Mouse (Mus musculus): ENCODE measurements at regions not wholly inside any gene's neighbourhood (a gene's known extent, or its start where the extent isn't known, plus 50 kb on each side); places are given as distances from the start of the nearest gene placed in this dataset.

DNA sequence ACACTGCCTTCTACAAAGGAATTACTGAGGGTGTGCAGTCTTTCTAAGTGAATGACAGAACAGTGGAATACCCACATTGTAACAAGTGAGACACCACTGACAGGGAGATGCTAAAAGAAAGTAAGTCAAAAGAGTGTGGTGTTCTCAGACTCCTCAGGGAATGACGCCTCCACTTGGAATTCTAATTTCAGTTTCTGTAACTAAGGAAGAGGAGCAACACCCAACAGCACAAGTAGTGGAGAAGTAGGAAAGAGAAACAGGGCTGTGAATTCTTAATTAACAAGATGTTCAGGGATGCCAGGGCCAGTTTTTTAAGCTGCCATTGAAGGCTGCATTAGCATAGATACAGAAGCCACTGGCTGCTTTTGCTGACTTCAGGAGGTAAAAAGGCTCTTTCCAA is 81.4 kb downstream of the Fscb start:
- WGBS, result 85% methylated on average over 1 of the region's 1 CpGs
- Histone ChIP-seq H3K4me2 (ENCODE audit: low read length) (no peak overlapping the region), H3K9ac (ENCODE audit: low read length) (no peak overlapping the region), H3K36me3 (ENCODE audit: control insufficient read depth, insufficient read depth, low read length) (no peaks in the 10 kb centered on the region), H3K4me1 (ENCODE audit: control insufficient read depth, insufficient read depth, low read length) (no peaks in the 10 kb centered on the region), H3K4me3 (ENCODE audit: low read depth, low read length) (no peak overlapping the region), H3K27me3 (replicated peaks; ENCODE audit: control insufficient read depth, insufficient read depth, low read length) (no peaks in the 10 kb centered on the region), H3K27ac (ENCODE audit: low read depth, low read length) (no peak overlapping the region), H3K9me3 (replicated peaks; ENCODE audit: control insufficient read depth, low read length) (no peaks in the 10 kb centered on the region)
- ATAC-seq, result no peak
- DNase-seq (ENCODE audit: low spot score), result no peak

DNA sequence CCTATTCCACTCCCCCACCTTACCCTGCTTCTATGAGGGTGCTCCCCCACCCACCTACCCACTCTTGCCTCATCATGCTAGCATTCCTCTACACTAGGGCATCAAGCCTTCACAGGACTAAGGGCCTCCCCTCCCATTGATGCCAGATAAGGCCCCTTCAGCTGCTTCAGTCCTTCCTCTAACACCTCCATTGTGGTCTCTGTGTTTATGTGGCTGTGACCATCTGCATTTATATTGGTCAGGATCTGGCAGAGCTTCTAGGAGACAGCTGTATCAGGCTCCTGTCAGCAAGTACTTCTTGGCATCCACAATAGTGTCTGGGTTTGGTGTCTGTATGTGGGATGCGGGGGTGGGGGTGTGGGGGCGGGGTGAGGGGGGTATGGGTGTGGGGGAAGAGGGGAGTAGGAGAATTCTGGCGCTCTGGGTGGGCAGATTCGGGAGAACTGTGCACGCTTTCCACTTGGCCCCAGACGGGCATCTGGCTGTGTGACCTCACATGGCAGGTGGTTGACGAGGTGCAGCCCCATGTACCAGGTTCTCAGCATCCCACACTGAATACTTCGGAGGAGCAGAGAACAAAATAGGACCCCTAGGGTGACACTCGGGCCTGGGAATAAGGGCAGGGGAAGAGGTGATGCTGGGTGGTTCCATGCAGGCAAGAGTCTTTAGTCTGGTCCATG is 84.6 kb downstream of the Fscb start:
- no peaks in the 10 kb centered on the region for H3K27me3 ChIP-seq (replicated peaks; ENCODE audit: control insufficient read depth, insufficient read depth, low read length)
- H3K36me3 ChIP-seq (ENCODE audit: control insufficient read depth, insufficient read depth, low read length), result no peaks in the 10 kb centered on the region
- no peak overlapping the region for H3K4me3 ChIP-seq (ENCODE audit: low read depth, low read length)
- DNase-seq (ENCODE audit: low spot score), result no peak
- no peak overlapping the region for H3K4me2 ChIP-seq (ENCODE audit: low read length)
- no peak overlapping the region for H3K27ac ChIP-seq (ENCODE audit: low read depth, low read length)
- H3K9ac ChIP-seq (ENCODE audit: low read length), result no peak overlapping the region
- 67% methylated on average over 9 of the region's 9 CpGs for WGBS
- no peaks in the 10 kb centered on the region for H3K9me3 ChIP-seq (replicated peaks; ENCODE audit: control insufficient read depth, low read length)
- H3K4me1 ChIP-seq (ENCODE audit: control insufficient read depth, insufficient read depth, low read length), result no peaks in the 10 kb centered on the region
- peak; percentile 48; the same call in 1 of the 2 replicates for ATAC-seq

DNA sequence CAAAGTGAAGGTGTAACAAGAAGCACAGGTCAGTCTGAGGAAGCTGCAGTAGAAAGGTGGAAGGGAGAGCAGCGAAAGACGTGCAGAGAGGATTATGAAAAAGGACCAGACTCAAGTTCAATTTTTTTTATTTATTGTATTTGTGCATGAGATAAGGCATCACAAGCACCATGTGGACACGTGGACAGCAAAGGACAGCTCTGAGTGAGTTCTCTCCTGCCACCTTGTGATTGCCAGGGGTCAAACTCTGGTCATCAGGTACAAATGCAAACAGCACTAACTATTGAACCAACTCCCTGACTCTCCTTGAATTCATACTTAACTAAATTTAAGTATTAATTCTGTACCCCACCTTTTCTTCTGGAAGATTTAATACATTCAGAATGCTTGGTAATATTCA is 109.5 kb downstream of the Fscb start:
- H3K9ac ChIP-seq (ENCODE audit: low read length), result no peak overlapping the region
- no peaks in the 10 kb centered on the region for H3K9me3 ChIP-seq (replicated peaks; ENCODE audit: control insufficient read depth, low read length)
- ATAC-seq, result no peak
- H3K27me3 ChIP-seq (replicated peaks; ENCODE audit: control insufficient read depth, insufficient read depth, low read length), result no peaks in the 10 kb centered on the region
- H3K4me1 ChIP-seq (ENCODE audit: control insufficient read depth, insufficient read depth, low read length), result no peaks in the 10 kb centered on the region
- H3K4me2 ChIP-seq (ENCODE audit: low read length), result no peak overlapping the region
- no peak overlapping the region for H3K27ac ChIP-seq (ENCODE audit: low read depth, low read length)
- H3K4me3 ChIP-seq (ENCODE audit: low read depth, low read length), result no peak overlapping the region
- H3K36me3 ChIP-seq (ENCODE audit: control insufficient read depth, insufficient read depth, low read length), result no peaks in the 10 kb centered on the region
- DNase-seq (ENCODE audit: low spot score), result no peak
- WGBS, result 72% methylated on average over 3 of the region's 3 CpGs

DNA sequence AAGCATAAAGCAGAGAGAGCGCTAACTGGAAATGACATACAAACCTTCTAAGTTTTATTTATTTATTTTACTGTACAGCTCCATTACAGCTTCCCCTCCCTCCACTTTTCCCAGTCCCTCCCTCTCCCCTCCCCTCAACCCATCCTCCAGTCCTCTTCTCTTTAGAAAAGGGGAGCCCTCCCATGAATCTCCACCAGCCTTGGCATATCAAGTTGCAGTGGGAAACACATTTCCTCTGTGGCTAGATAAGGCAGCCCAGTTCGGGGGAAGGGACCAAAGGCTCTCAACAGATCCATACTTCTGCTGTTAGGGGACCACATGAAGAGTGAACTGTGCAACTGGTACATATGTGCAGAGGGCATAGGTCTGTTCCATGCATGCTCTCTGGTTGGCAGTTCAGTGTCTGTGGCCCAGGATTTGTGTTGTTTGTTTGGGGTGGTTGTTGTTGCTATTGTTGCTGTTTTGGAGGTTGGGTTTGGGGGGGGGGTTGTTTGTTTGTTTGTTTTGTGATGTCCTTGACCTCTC is 112.8 kb downstream of the Fscb start:
- Histone ChIP-seq H3K27ac (ENCODE audit: low read depth, low read length) (no peak overlapping the region), H3K9me3 (replicated peaks; ENCODE audit: control insufficient read depth, low read length) (no peaks in the 10 kb centered on the region), H3K36me3 (ENCODE audit: control insufficient read depth, insufficient read depth, low read length) (no peaks in the 10 kb centered on the region), H3K4me2 (ENCODE audit: low read length) (no peak overlapping the region), H3K4me1 (ENCODE audit: control insufficient read depth, insufficient read depth, low read length) (no peaks in the 10 kb centered on the region), H3K9ac (ENCODE audit: low read length) (no peak overlapping the region), H3K27me3 (replicated peaks; ENCODE audit: control insufficient read depth, insufficient read depth, low read length) (no peaks in the 10 kb centered on the region), H3K4me3 (ENCODE audit: low read depth, low read length) (no peak overlapping the region)
- ATAC-seq (no peak), DNase-seq (ENCODE audit: low spot score) (no peak)
- WGBS, result 80% methylated on average over 2 of the region's 2 CpGs

DNA sequence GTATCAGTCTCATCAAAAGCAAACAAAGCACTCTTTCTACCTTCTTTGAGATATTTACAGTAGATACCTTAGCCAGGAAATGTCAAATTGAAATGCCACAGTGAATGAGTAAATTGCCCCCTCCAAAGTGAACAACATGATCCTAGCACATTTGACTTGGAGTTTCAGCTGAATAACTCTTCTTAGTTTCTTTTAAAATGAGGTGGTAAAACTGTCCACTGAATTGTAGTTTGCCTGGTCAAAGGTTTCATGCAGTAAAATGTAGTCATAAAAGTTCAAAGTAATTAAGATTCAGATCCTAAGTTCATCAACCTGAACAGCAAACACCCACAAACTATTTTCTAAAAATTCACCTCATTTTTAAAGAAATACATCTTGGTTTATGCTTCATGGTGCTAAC is 113.8 kb downstream of the Fscb start:
- Histone ChIP-seq H3K9me3 (replicated peaks; ENCODE audit: control insufficient read depth, low read length) (no peaks in the 10 kb centered on the region), H3K27me3 (replicated peaks; ENCODE audit: control insufficient read depth, insufficient read depth, low read length) (no peaks in the 10 kb centered on the region), H3K27ac (ENCODE audit: low read depth, low read length) (no peak overlapping the region), H3K9ac (ENCODE audit: low read length) (no peak overlapping the region), H3K36me3 (ENCODE audit: control insufficient read depth, insufficient read depth, low read length) (no peaks in the 10 kb centered on the region), H3K4me1 (ENCODE audit: control insufficient read depth, insufficient read depth, low read length) (no peaks in the 10 kb centered on the region), H3K4me2 (ENCODE audit: low read length) (no peak overlapping the region), H3K4me3 (ENCODE audit: low read depth, low read length) (no peak overlapping the region)
- no peak for DNase-seq (ENCODE audit: low spot score)
- ATAC-seq, result no peak

DNA sequence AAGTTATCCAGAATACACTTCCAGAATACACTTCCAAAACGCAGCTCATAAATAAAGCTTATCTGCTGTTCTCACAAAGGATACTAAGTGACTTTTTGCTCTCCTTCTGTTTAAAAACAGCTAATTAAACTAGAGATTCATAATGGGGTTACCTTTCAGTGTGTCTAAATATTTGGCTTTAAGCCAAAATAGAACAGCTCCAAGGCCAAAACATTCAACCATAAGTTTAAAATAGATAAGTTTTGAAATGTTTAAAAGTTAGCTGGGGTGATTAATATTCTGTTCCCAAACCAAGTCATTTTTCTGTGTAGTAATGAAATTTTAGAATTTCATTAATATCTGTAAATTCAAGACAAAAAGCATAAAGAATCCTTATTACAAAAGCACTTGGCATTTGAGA is 130.7 kb downstream of the Fscb start:
- DNase-seq (ENCODE audit: low spot score), result no peak
- H3K9me3 ChIP-seq (replicated peaks; ENCODE audit: control insufficient read depth, low read length), result no peaks in the 10 kb centered on the region
- H3K36me3 ChIP-seq (ENCODE audit: control insufficient read depth, insufficient read depth, low read length), result no peaks in the 10 kb centered on the region
- H3K27me3 ChIP-seq (replicated peaks; ENCODE audit: control insufficient read depth, insufficient read depth, low read length), result no peaks in the 10 kb centered on the region
- H3K4me2 ChIP-seq (ENCODE audit: low read length), result no peak overlapping the region
- no peak for ATAC-seq
- H3K27ac ChIP-seq (ENCODE audit: low read depth, low read length), result no peak overlapping the region
- no peak overlapping the region for H3K4me3 ChIP-seq (ENCODE audit: low read depth, low read length)
- H3K4me1 ChIP-seq (ENCODE audit: control insufficient read depth, insufficient read depth, low read length), result no peaks in the 10 kb centered on the region
- H3K9ac ChIP-seq (ENCODE audit: low read length), result no peak overlapping the region
- 72% methylated on average over 1 of the region's 1 CpGs for WGBS

DNA sequence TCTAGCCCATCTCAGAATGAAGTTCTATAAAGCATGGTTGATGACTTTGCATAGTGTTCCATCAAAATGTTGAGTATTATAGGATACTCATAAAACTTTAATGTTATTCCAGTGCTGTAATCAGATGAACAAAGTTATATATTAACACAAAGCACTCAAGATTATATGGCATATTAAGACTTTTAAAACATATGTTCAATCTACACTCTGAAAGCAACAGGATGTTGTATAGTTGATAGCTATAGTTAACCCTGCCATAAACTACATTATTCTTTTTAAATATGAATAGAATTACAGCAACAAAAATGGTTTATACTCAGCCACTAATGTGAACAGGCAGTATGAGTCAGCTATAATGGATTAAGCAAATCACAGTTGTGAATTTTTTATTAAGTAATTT is 139.3 kb downstream of the Fscb start:
- ATAC-seq (no peak), DNase-seq (ENCODE audit: low spot score) (no peak)
- no peaks in the 10 kb centered on the region for H3K4me1 ChIP-seq (ENCODE audit: control insufficient read depth, insufficient read depth, low read length)
- no peak overlapping the region for H3K9ac ChIP-seq (ENCODE audit: low read length)
- H3K4me2 ChIP-seq (ENCODE audit: low read length), result no peak overlapping the region
- no peak overlapping the region for H3K4me3 ChIP-seq (ENCODE audit: low read depth, low read length)
- H3K36me3 ChIP-seq (ENCODE audit: control insufficient read depth, insufficient read depth, low read length), result no peaks in the 10 kb centered on the region
- no peak overlapping the region for H3K27ac ChIP-seq (ENCODE audit: low read depth, low read length)
- no peaks in the 10 kb centered on the region for H3K9me3 ChIP-seq (replicated peaks; ENCODE audit: control insufficient read depth, low read length)
- no peaks in the 10 kb centered on the region for H3K27me3 ChIP-seq (replicated peaks; ENCODE audit: control insufficient read depth, insufficient read depth, low read length)
